Mouse (Mus musculus) mesoderm, embryonic 11.5 days (tissue): ENCODE measurements around the gene Hist1h2bf.
"Not testable (repeated sequence)": the region's sequence is repeated elsewhere in the genome, so short reads cannot be mapped to it uniquely, and the experiment has no call there.

Experiments
- DNase-seq: peaks from one replicate; pipeline ENCODE4 v3.0.0-alpha.2; 2012; ENCODE audit warnings: low read depth, low spot score

Hist1h2bf gene

DNA sequence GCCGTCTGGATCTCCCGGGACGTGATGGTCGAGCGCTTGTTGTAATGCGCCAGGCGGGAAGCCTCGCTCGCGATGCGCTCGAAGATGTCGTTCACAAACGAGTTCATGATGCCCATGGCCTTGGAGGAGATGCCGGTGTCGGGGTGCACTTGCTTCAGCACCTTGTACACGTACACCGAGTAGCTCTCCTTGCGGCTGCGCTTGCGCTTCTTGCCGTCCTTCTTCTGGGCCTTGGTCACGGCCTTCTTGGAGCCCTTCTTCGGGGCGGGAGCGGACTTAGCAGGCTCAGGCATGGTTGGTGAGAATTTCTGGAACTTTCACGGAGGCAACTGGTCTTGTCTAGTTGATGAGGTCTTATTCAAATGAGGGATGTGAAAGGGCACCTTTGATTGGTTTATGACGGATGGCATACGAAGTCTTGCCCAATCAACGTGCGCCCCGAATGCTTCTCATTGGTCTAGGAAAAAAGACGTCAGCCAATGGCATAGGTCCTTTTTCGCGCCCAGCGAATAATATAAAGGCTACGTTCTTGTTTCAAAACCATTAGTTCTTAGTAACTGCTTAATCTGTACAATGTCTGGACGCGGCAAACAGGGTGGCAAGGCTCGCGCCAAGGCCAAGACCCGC lies at the start of gene Hist1h2bf, which contains the start of gene Hist1h2ad:
Hist1h2bf (minus strand) TSS at position 299 of the 627 bp plus-strand sequence.
Hist1h2ad (plus strand) TSS at position 484 of the 627 bp plus-strand sequence.
- DNase-seq = peak; percentile 97

DNA sequence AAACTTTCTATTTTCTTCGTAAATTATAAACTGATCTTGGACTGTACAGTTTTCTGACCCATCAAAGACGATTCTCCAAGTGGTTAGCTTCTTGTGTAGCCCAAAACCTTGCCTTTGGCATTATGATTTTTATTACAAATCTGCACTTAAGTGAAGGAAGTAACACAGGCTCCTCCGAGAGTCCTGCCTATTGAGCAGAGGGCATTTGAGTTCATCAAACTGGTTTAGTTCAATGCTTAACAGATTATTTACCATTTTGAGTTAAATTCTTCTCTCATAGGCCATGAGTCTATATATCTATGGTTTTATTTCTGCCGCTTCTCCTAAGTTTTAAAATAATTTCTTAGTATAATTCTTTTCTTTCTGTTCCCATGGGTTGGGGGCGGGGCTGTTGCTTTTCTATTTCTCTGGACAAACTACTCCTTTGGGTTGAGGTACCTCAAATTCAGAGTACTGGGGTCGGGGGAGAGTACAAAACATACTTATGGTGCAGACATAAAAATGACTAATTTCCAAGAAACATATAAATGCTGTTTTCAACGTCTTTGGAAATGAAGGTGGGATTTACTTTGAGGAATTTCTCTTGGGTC lies 49.0 kb upstream of the Hist1h2bf start:
- DNase-seq = no peak

DNA sequence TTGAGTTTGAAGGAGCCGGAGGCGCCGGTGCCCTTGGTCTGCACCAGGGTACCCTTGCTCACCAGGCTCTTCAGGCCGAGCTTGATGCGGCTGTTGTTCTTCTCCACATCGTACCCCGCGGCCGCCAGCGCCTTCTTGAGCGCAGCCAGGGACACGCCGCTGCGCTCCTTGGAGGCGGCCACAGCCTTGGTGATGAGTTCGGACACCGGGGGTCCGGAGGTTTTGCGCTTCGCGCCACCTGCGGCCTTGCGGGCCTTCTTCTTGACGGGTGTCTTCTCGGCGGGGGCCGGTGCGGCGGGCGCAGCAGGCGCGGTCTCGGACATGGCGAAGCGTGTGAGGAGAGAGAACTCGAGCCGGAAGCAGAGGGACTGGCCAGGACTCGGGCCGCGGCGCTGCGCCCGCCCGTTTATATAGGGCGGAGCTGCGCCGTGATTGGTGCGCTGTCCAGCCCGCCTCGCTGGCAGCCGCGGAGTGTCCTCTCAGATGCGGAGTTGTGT lies 48.2 kb upstream of the Hist1h2bf start, which contains the start of gene Hist1h1e:
Hist1h1e (minus strand) TSS at position 384 of the 497 bp plus-strand sequence.
- peak; percentile 92 for DNase-seq

DNA sequence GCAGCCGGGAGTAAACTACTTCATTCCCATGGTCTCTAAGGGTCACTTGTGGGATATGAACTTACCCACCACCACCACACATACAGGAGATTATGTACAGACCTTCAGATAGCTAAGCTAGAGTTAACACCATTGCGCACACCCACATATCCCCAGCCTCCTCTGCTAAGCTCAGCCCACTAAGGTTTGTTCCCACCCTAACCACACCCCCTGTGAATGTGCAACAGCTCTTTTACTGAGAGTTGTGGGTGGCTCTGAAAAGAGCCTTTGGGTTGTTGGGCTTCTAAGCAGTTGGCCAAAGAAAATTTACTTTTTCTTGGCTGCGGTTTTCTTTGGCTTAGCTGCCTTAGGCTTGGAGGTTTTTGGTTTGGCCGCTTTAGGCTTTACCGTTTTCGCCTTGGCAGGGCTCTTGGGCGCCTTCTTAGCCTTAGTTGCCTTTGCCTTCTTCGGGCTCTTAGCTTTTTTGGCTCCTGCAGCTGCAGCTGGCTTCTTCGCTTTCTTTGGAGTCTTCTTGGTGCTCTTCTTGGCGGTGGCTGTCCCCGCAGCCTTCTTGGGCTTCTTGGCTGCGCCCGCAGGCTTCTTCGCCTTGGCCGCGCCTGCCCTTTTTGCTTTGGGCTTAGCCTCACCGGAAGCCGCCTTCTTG lies 47.7 kb upstream of the Hist1h2bf start:
- DNase-seq = peak; percentile 79

DNA sequence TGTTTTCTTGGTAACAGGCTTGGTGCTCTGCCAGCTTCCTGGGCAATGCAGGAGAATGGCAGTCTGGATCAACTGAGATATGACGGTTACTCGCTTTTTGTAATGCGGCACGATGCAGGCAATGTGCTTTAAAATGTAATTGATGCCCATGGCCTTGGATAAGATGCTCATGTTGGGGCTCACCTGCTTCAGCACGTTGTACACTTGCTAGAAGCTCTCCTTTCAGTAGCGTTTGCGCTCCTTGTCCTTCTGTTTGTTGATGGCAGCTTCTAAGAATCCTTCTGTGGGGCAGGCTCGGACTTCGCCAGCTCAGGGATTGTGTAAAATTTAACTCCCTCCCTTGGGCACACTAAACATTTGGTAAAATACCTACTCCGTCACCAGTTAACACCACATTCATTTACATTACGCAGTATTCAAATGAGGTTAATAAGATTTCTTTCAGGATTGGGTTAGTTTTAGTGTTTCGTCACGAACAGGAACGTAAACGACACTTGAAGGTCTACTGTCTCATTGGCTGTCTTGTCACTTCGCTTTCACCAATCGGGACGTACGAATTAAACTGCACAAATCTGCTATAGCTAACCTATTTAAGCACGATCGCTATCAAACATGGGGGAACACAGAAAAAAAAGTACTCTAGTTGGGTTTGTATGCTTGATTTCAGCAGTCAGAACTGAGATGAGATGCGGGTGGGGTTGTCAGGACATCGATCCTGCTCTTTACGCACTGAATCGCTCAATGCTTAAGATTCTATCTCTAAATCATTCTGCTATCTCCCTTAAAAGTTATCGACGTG lies 46.9 kb upstream of the Hist1h2bf start, which contains the start of gene Hist1h2be:
Hist1h2be (minus strand) TSS at position 392 of the 799 bp plus-strand sequence.
- peak; percentile 90 for DNase-seq

DNA sequence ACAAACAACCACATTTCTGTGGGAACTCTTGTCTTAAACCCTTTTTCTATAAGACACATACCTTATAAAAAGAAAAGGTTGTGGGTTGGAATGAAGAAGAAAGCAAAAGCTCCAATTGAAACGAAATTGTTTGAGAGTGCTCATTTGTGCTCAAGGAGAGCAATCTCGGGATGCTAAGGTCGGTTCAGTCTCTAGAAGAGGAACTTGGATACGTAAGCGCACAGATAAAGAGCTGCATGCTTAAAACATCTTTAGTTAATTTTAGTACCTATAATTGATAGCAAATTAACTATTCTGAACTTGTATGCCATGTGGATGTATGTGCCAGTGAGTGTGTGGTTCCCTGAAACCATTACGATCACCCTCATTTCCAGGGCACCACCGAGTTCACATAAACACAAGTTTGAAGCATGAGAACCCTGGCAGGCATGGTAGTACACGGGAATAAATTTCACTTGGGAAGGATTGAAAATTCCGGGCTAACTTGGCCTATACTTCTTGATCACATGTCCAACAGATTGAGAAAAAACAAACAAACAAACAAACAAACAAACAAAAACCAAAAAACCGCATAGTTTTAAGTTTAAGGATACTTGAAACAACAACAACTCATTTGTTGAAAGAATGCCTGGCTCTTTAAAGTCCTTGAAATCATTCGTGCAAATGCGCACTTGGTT lies 46.2 kb upstream of the Hist1h2bf start:
- no peak for DNase-seq

DNA sequence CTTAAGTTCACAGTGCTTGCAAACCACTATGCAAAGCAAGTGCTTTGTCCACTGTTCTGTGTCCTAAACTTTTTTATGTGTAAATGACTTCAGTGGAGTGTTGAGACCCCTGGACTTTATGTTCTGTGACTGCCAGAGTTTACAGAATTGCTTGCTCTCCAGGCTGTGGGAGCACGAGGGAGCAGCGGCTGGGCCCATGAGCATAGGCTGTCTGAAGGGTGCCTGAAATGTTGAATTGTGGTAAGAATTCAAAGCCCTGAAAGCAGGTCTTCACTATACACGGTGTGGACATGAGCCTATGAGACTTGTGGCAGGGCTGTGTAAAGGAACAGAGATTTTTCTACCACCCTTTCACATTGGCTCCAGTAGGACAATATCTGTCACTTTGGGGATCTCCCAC lies 37.6 kb upstream of the Hist1h2bf start:
- no peak for DNase-seq

DNA sequence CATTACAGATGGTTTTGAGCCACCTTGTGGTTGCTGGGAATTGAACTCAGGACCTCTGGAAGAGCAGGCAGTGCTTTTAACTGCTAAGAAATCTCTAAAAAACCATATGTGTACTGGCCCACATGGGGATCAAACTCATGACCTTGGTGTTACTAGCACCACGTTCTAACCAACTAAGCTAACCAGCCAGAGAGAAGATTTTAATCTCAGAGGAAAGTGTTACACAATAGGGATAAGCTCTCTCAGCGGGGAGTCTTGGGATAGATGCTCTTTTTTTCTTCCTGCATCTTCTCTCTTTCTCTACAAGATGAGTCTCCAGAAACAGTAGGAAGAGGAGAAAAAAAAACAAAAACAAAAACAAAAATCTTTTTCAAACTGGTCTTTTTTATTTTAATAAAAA lies 36.4 kb upstream of the Hist1h2bf start:
- DNase-seq = no peak

DNA sequence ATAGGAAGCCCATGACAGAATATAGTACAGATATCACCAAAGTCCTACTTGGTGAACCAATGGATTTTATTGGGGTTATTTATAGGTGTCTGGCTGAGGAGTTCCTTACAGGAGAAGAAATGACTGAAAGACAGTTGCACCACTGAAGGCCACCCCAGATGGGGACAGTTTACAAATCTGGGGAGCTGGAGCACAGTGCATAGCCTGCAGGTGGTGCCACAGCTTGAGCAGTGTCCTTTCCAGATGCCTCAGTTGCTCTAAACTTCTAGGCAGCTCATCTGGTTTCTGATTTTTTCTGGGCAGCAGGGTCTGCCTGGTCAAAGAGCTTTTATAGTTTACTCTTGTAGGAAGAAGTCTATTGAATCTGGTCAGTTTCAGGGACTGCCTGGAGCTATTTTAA lies 35.8 kb upstream of the Hist1h2bf start:
- DNase-seq = no peak

DNA sequence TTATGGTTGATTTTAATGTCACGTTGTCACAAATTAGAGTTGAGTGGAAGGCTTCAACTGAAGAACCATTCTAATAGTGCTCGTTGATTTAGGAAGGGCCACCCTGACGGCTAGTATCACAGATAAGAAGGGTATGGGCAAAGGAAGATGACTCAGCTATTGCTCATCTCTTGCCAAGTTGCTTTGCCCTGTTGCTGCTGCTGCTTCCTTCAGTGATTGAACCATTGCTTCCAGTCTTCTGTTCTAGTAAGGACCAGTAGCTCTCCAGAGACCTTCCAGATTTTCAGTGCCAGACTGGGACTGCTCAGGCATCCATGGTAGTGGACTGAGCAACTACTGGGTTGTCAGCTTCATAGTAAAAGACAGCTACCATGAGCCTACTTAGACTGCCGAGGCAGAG lies 35.2 kb upstream of the Hist1h2bf start:
- no peak for DNase-seq

DNA sequence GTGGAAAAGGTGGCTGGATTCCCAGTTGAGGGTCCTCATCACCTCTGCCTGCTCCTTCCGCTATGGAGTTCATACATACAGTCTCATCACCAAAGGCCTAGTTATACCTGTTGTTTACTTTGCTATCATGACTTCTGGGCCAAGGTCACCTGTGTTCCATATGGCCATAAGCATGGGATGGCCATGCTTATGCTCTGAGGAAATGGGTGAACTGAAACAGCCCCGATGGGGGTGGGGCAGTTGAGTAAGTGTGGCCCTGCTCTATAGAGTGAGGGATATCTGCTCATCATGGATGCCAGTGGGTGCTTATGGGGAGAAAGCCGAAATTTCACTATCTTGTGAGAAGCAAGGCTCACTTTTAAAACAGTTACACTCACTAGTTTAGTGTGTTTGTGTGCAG lies 31.1 kb upstream of the Hist1h2bf start:
- no peak for DNase-seq

DNA sequence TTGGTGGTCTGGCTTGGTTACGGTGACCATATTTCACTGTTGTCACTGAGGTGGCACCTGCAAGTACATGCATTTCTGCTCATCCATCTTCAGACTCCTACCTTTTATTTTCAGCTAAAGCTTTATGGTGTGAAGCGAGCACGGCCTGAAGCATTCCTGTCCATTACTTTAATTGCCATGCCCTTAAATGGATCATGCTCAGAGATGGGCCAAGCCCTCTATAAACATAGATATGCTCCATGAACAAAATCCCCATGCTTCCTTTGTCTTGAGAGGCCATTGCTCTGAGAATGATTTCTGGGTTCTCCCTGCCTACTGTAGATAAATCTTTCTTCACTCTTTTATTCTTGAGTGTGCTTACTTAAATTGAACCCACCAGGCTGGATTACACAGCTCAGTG lies 30.5 kb upstream of the Hist1h2bf start:
- no peak for DNase-seq

DNA sequence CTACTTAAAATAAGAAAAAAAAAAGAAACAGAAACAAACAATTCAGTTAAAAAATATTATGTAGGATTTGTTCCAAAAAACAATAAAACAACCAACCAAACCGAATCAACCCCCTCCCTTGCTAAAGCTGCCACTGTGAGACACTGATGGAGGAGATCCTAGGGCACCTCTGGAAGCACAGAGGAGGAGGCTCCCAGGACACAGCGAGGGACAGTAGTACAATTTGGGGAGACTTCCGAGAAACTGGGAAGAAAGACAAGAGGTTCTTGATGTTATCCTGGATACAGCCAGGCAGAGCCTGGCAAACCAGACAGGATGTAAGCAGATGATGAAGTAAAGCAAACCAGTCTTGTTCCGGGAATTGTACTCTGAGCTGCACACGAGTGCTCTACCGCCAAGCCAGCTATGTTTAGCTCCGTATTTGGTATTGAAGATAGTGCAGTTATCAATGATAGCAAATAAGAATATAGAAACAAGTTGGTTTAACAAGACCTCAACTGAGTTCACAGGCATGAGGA lies 29.2 kb upstream of the Hist1h2bf start:
- DNase-seq = no peak

DNA sequence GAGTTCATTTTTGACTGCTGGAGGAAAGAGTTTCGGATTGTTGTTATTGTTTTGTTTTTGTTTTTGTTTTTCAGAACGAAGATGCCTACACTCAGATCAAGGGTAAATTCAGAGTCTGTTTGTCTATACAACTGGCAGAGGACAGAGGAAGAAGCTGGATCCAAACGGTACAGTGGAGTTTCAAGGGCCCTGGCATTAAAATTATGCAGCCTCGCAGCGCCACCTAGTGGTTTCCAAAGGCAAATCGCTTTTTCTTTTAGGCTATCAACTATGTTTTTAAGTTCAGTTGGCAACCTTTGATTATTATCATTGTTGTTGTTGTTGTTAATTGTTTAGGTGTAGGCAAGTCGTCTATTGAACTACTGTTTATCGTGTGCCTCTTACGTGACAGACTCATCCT lies 24.0 kb upstream of the Hist1h2bf start:
- peak; percentile 76 for DNase-seq

DNA sequence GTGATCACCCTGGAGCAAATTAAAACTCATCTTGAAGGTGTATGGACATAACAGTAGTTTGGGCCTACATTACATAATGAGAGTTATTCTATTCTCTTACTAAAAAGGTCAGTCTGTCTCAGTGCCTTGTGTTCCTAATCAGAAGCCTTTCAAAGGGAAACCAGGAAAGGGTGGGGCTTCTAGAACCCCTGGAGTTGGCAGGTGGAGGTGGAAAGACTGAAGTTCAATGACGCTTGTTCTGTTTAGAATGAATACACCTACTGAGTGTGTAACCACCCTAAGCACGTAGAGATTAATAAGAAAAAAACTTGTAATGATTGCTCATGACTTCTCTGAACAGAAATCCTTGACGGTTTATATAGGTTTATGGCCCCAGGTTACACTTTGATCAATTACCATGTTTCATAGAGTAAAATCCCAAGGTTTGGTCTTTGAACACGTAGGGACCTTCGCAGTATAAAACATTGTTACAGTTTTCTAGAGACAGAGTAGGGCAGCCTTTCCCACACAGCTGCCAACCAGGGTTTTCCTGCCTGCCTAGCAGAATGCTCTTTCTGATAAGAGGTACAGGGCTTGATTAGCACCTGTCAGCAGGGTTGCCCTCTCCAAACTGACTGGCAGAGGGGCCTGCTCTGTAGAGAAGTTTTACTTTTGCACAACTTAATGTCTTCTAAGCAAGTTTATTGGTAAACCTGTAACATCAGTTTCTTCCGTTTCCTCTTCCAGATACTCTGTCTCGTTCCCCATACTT lies 21.8 kb upstream of the Hist1h2bf start:
- DNase-seq = no peak

DNA sequence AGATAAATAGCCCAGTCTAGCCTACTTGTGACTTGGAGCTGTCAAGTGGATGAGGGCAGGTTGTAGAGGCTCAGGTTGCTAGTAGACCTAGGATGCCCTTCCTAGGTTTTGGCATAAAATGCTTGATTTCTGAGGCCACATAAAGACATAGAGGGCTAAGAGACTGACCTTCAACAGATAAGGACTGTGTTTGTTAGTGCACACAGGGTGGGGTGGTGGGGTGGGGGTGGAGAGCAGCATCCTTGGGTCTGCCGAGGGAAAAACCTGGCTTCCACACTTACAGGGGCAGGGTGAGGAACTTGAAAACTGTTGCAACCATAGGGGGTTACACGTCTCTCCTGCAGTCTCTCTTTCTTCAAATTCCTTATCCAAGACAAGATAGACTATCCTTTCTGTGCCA lies 21.2 kb upstream of the Hist1h2bf start:
- DNase-seq = no peak

DNA sequence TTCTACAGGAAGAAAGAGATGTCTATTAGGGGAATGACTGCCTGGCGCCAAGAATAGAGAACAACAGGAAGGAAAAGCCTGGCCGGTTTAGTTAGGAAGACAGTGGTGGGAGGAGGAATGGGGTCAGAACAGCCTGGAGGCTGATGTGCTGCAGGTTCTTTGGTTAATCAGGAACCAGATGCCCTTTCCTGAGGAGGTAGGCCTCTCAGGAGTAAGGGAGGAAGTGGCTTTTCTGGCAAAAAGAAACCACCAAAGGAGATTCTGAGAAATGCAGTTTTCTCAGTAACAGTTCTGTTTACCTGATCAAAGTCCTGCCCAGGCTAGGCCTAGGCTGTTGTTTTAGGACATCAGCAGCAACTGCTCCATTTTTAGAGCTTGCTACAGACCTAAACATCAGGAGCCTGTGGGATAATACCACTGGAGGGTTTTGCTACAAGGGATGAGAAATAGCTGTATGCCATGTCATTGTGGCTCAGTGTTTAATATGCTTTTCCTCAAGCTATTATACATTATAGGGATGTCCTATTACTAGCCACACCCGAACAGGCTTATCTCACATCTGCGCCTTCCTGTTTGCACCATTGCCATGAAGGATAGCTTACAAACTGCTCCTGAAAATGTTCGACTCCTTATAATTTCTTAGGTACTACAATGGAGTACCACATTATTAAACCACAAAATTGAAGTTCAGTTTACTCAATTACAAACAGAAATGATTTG lies 19.2 kb upstream of the Hist1h2bf start:
- DNase-seq = no peak

DNA sequence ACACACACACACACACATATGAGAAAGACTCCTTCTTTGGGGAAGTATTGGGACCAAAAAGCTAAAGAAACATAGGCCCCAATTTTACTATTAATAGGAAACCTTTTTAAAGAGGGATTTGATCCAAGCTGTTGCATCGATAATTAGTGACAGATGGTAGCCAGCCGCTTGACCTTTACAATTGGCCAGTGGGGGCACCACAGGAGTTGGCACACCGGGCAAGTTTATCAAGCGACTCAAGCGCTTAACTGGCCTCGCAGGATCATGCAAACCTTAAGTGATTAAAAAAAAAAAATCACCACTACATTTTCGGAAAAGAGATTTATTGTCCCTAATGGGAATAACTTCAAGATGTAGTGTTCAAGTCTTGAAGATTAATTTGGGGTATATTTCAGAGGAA lies 18.6 kb upstream of the Hist1h2bf start:
- DNase-seq = no peak

DNA sequence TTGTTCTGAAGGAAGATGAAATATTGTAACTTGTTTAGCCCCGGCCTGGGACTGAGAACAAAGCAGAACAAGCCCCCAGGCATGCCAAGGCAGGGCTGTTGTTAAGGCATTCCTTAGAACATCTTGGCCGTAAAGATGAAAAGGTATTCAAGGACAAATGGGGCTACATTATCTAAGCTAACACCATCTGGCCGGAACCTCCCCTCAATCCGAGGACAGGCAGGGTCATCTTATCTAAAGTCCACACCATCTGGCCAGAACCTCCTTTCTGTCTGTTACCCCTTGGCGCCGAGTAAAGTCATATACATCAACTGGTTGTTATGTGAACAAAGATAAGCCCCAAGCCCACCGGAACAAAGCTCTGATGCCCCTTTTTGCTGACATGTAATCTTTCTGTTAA lies 17.9 kb upstream of the Hist1h2bf start:
- not testable (repeated sequence) for DNase-seq

DNA sequence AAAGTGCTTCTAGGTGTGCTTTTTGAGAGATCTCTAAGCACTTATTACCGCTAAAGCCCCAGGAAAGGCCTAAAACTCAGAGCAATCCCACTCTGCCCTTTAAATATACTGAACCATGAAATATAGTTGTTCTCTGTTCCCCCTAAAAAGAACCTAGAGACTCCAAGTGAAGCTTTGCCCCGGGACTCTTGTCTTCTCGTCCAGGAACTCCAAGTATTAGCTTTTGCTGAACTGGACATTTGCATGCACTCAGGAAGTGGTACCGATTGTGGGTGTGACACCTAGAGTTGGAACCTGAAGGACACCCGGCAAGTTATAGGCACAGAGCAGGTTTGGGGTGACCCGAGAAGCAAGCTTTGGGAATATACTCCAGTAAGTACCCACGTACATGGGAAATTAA lies 17.2 kb upstream of the Hist1h2bf start:
- no peak for DNase-seq
